Mouse (Mus musculus) cerebellum, postnatal 25 days (tissue): ENCODE results near the gene Arhgap36.

Experiments
- DNase-seq, 2 experiments: peaks; one replicate each; pipeline ENCODE4 v3.0.0; 2021; ENCODE audit warnings: mixed read lengths in 2 of 2

Gene Arhgap36

GRCm38 (mm10) chrX:49463442-49463970 is at the start of gene Arhgap36:
Arhgap36 (plus strand) TSS chrX:49463945.
- DNase-seq = no peak

- no peak for DNase-seq
Measured at GRCm38 (mm10) chrX:49457781-49458180, 6.0 kb upstream of the Arhgap36 start.

GRCm38 (mm10) chrX:49470287-49471054 is 6.7 kb downstream of the Arhgap36 start:
- DNase-seq = peak; percentile 5 to 10

GRCm38 (mm10) chrX:49479968-49480809 is 16.4 kb downstream of the Arhgap36 start:
- DNase-seq = no peak

- DNase-seq = peak in 1 of 2 experiments; percentile 5
Measured at GRCm38 (mm10) chrX:49480846-49481245, 17.1 kb downstream of the Arhgap36 start.

GRCm38 (mm10) chrX:49489141-49489540 is 25.4 kb downstream of the Arhgap36 start:
- DNase-seq = no peak

- peak in 1 of 2 experiments; percentile 14 for DNase-seq
Measured at GRCm38 (mm10) chrX:49493739-49494449, 30.1 kb downstream of the Arhgap36 start.
